Mouse (Mus musculus) heart, embryonic 16.5 days (tissue): ENCODE results near the gene Gnai2. TPM values are rescaled to one million over a fixed set of nuclear protein-coding genes. Genes with fewer than 3 reads are reported as not detected.

Experiments used
- ATAC-seq: fragments of 200-750 bp; cut with Nextera tagmentation; replicated peaks from 2 replicates; pipeline ENCODE4 v1.8.0; 2017; ENCODE audit warnings: moderate number of reproducible peaks; ENCODE audit not compliant: insufficient read depth, low FRiP score; ENCODE audit errors: extremely low read depth
- H3K27ac ChIP-seq: fragments of 300-500 bp; sonication (generic); 2 replicates; pipeline ENCODE4 v1.5.1; 2014; ENCODE audit warnings: mild to moderate bottlenecking, low read length, control low read depth, moderate library complexity
- H3K27me3 ChIP-seq: fragments of 300-500 bp; sonication (generic); 2 replicates; pipeline ENCODE4 v1.6.1; 2014; ENCODE audit warnings: low read length, mixed read lengths; ENCODE audit not compliant: control insufficient read depth, insufficient read depth
- H3K36me3 ChIP-seq: fragments of 300-500 bp; sonication (generic); 2 replicates; pipeline ENCODE4 v1.6.1; 2014; ENCODE audit not compliant: control insufficient read depth, insufficient read depth
- H3K4me1 ChIP-seq: fragments of 300-500 bp; sonication (generic); 2 replicates; pipeline ENCODE4 v1.6.1; 2014; ENCODE audit warnings: low read length, mixed read lengths; ENCODE audit not compliant: control insufficient read depth, insufficient read depth
- H3K4me2 ChIP-seq: fragments of 300-500 bp; sonication (generic); 2 replicates; pipeline ENCODE4 v1.6.1; 2014; ENCODE audit warnings: low read depth, mild to moderate bottlenecking, control low read depth, low read length
- H3K4me3 ChIP-seq: fragments of 300-500 bp; sonication (generic); 2 replicates; pipeline ENCODE4 v1.5.1; 2014; ENCODE audit warnings: mild to moderate bottlenecking, control low read depth, low read length
- H3K9ac ChIP-seq: fragments of 300-500 bp; sonication (generic); 2 replicates; pipeline ENCODE4 v1.6.1; 2014; ENCODE audit warnings: low read length, control low read depth
- H3K9me3 ChIP-seq: fragments of 300-500 bp; sonication (generic); replicated peaks from 2 replicates; pipeline ENCODE4 v1.6.1; 2016; ENCODE audit warnings: low read length; ENCODE audit not compliant: control insufficient read depth
- WGBS: fragments of 180-500 bp; shearing (Covaris S2); extraction: QIAGEN DNeasy Blood & Tissue Kit; methylation state at CpG from one replicate; pipeline ENCODE4 v1.1.7; 2014; 5-methylcytosine and 5-hydroxymethylcytosine counted together
- polyA plus RNA-seq: library from polyadenylated mRNA; unstranded; fragments of >200 nt; fragmentation: Nextera tagmentation; extraction: Ambion mirVana; gene quantifications from 2 replicates; pipeline ENCODE4 v1.2.1, GENCODE M21; 2015

Gnai2 gene
- polyA plus RNA-seq, 1 experiment from 2014 or later: 458 TPM

DNA sequence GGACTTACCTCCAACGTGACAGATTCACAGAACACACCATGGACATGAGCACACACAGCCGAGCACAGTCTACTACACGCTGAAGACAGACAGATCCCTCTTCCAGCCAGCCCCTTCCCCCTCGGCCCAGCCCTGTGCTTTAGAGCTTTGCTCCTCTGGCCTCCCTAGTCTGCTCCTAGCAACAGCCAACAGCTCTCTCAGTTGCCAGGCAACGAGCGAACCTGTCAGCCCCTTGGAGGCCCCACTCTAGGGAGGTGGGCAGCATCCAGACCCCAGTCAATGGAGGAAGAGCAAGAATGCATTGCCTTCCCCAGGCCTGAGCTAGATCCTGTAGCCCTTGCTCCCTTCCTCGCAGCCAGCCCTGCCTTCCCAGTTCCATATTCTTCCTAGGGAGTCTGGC is 1.9 kb upstream of the Gnai2 start:
- no peak for ATAC-seq
- Histone ChIP-seq H3K36me3 (0 out of 2 replicates have a peak, but pooled peaks cover under 1% of the 10 kb centered on the region), H3K4me1 (peaks cover 14% of the 10 kb centered on the region), H3K27me3 (no peaks in the 10 kb centered on the region), H3K4me2 (no peak overlapping the region), H3K4me3 (no peak overlapping the region), H3K9me3 (no peaks in the 10 kb centered on the region), H3K9ac (no peak overlapping the region), H3K27ac (no peak overlapping the region)
- 38% methylated on average over 7 of the region's 7 CpGs for WGBS

DNA sequence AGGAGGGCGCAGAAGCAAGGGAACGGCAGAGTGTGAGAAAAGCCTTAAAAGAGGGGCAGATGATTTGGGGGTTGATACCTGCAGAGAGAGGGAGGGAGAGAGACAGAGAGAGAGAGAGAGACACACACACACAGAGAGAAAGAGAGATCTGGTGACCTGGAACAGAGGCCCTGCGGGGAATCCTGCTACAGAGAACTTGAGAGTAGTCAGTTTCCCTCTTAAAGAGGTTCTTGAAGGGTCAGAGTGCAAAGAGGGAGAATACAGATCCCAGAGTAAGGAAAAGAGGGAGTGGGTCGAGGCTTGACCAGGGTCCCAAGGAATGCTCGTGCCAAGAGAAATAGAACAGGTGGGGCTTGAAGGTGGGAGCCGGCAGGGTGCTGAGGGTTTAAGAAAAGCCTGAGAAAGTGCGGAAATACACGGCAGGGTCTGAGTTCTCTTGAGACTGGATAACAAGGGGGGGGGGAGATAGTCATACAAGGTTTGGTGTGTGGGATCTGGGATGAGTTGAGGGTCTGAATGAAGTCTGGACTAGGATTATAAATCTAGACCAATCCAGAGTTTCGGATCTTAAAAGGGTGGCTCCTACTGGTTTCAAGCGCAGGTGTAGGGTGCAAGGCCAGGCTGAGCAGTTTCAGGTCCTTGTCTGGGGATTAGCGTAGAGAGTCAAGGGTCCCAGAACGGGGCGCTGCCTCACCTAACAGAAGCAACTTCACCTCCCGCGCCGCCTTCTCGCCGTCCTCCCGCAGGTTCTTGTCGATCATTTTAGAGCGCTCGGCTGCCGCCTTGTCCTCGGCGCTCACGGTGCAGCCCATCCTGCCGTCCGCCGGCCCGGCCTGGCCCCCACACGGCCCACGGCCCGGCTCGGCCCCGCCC is 525 bp downstream of the Gnai2 start:
- WGBS: 1% methylated on average over 35 of the region's 35 CpGs
- H3K27ac ChIP-seq: peak overlapping the region; percentile 95
- no peaks in the 10 kb centered on the region for H3K9me3 ChIP-seq
- ATAC-seq: no peak
- peak overlapping the region; percentile 96 for H3K4me2 ChIP-seq
- peak overlapping the region; percentile 93 for H3K9ac ChIP-seq
- peaks cover 38% of the 10 kb centered on the region for H3K4me1 ChIP-seq
- no peaks in the 10 kb centered on the region for H3K27me3 ChIP-seq
- 0 out of 2 replicates have a peak, but pooled peaks cover 2% of the 10 kb centered on the region for H3K36me3 ChIP-seq
- peak overlapping the region; percentile 82 for H3K4me3 ChIP-seq

DNA sequence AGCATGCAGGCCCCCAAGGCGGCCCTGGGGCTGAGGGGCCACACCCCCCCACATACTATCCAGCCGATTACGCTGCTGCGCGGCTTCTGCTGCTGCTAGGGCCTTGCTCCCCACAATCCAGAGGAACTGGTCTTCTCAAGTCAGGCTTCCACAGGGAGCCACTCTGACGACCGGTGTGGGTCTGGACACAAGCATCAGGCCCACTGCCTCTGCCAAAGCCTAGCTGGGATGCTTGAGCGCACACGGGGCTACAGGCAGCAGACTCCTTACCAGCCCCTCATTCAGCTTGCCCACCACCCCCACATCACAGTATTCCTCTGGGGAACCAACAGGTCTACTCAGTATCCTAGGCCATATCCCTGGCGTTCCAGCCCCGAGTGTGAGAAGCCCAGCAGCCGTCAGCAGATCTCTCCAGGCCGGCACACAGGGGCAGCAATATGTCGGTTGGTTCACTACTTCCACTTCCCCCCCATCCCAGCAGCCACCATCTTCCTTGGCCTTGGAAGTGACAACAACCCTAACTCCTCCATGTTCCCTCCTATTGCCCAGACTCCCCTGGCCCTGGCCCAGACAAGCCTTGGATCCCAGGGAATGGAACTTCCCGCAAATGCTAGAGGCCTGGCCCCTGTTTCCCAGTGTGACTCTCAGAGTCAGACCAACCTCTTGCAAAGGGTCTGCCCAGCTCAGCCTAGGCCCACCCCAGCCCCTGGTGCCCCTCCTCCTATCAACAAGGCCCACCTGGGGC is 1.3 kb downstream of the Gnai2 start:
- H3K4me1 ChIP-seq: peaks cover 46% of the 10 kb centered on the region

DNA sequence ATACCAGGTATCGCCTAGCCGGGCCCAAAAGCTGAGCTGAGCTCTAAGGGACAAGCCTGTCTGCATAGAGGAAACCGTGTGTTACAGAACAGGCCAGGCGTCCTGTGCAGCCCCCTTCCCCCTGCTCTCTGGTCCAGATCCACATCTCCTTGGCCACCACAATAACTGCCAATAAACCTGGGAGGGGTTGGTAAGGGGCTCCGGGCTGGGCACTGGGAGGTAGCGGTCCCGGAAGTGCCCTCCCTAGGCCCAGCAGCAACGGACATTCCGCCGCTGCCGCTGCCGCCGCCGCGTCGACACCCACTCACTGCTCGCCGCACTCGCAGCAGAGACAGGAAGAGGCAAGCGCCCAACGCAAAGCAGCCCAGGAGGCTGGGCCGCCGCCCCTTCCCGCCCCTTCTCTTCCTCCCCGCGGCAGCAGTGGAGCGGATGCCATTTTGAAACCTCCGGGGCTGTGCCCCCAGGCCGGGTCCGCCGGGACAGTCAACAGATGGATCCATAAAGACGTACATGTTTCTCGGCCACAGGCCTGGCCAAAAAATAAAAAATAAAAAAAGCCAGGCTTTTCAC is 2.0 kb downstream of the Gnai2 start:
- Histone ChIP-seq H3K36me3 (peaks cover 2% of the 10 kb centered on the region; the same call in 1 of the 2 replicates), H3K4me1 (peaks cover 53% of the 10 kb centered on the region), H3K4me2 (peak overlapping the region; percentile 96), H3K9me3 (no peaks in the 10 kb centered on the region), H3K9ac (peak overlapping the region; percentile 93), H3K27ac (peak overlapping the region; percentile 95), H3K27me3 (no peaks in the 10 kb centered on the region), H3K4me3 (peak overlapping the region; percentile 82)
- ATAC-seq: peak; percentile 28
- under 1% methylated on average over 31 of the region's 33 CpGs for WGBS

More for the DNA sequence above, 1.3 kb downstream of the Gnai2 start:
- WGBS: 2% methylated on average over 15 of the region's 15 CpGs
- Histone ChIP-seq H3K4me2 (peak overlapping the region; percentile 96), H3K4me3 (peak overlapping the region; percentile 82), H3K9ac (peak overlapping the region; percentile 93), H3K27ac (peak overlapping the region; percentile 95), H3K27me3 (no peaks in the 10 kb centered on the region), H3K9me3 (no peaks in the 10 kb centered on the region), H3K36me3 (peaks cover 2% of the 10 kb centered on the region; the same call in 1 of the 2 replicates)
- ATAC-seq: no peak

DNA sequence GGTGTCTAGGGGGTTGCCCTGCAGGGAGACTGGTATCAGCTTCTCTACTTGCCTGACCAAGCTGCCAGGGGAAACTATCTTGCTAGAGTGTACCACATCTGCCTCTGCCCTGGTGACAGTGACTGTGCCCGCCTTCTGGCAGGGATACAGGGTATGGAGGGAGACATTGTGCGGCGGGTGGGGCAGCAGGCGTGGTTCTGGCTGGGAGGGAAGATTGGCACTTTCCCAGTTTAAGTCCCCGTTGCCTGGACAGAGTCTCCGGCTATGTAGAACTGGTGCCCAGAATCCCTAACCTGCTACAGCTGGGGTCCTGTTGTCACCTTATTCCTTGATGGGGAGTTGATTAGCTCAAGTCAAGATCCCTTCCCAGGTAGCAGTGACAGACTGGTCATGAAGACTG is 2.7 kb downstream of the Gnai2 start:
- Histone ChIP-seq H3K4me1 (peaks cover 60% of the 10 kb centered on the region), H3K27me3 (no peaks in the 10 kb centered on the region), H3K27ac (peak overlapping the region; percentile 95), H3K36me3 (peaks cover 2% of the 10 kb centered on the region; the same call in 1 of the 2 replicates), H3K4me3 (peak overlapping the region; percentile 82), H3K9ac (peak overlapping the region; percentile 93), H3K9me3 (no peaks in the 10 kb centered on the region), H3K4me2 (peak overlapping the region; percentile 96)
- WGBS: 44% methylated on average over 6 of the region's 6 CpGs
- ATAC-seq: no peak

DNA sequence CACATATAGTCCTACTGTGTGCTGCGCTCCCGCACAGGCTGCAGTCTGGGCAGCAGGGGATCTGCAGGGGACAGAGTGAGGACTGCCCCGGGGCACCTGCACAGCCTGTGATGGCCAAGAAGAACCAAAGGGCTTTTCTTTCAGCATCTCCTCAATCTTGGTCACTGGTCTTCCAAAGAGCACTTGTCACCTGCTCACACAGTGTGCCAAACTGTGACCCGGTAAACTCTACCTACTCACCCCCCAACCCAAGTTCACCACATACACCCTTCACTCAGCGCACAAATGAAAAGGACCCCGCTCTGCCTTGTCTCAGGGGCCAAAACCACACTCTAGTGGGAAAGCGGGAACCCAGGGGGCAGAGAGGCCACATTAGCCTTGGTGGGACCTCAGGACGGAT is 3.3 kb downstream of the Gnai2 start:
- H3K27me3 ChIP-seq: no peaks in the 10 kb centered on the region
- H3K36me3 ChIP-seq: peaks cover 2% of the 10 kb centered on the region; the same call in 1 of the 2 replicates
- peak overlapping the region; percentile 93 for H3K9ac ChIP-seq
- H3K4me2 ChIP-seq: peak overlapping the region; percentile 96
- H3K4me3 ChIP-seq: peak overlapping the region; percentile 82
- H3K9me3 ChIP-seq: no peaks in the 10 kb centered on the region
- ATAC-seq: no peak
- H3K27ac ChIP-seq: peak overlapping the region; percentile 95
- peaks cover 66% of the 10 kb centered on the region for H3K4me1 ChIP-seq
- 87% methylated on average over 8 of the region's 8 CpGs for WGBS

DNA sequence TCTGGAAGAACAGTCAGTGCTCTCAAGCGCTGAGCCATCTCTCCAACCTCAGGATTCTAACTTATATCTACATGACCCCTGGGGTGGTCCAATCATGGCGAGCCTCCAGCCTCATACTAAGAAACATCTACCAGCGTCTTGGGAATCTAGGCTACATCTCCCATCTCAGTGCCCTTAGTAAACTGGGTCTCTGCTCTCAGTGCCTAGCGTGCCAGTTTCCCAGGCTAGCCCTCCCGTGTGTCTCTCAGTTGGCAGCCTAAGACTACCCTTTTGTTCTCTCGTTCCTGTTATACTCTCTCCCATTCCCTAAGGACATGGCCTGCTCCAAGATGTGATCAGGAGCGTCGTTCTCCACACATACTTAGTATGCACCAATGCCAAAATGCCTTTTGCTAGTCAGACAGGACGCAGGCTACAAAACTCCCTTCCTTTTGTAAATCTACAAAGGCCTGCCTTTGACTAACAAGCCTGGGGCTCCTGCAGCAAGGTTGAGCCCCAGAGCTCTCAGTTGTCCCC is 3.8 kb downstream of the Gnai2 start:
- ATAC-seq: no peak
- Histone ChIP-seq H3K9me3 (no peaks in the 10 kb centered on the region), H3K36me3 (peaks cover 2% of the 10 kb centered on the region; the same call in 1 of the 2 replicates), H3K4me1 (peaks cover 71% of the 10 kb centered on the region), H3K4me3 (no peak overlapping the region), H3K27me3 (no peaks in the 10 kb centered on the region), H3K27ac (peak overlapping the region; percentile 88), H3K9ac (peak overlapping the region; percentile 53; the same call in 1 of the 2 replicates), H3K4me2 (peak overlapping the region; percentile 96; the same call in 1 of the 2 replicates)
- 73% methylated on average over 9 of the region's 9 CpGs for WGBS

DNA sequence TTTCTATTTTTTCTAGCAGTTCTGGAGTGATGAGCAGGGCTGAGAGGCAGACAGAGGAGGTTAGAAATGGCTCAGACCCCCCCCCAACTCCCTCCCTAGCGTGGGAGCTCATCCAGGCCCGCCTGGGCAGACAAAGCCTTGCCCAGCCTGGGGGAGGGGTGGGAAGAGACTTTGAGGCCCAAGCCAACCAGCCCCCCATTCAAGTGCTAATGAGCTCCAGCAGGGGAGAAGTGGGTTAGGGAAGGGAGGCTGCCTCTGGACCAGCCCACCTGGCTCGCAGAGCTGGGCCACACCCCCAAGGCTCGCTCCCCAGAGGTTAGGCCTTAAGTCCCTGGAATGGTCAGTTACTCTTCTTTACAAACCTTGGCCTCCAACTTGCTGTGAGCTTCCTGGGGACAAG is 4.6 kb downstream of the Gnai2 start:
- peak overlapping the region; percentile 88 for H3K27ac ChIP-seq
- H3K36me3 ChIP-seq: peaks cover 2% of the 10 kb centered on the region; the same call in 1 of the 2 replicates
- peaks cover 68% of the 10 kb centered on the region for H3K4me1 ChIP-seq
- H3K4me2 ChIP-seq: peak overlapping the region; percentile 45
- no peaks in the 10 kb centered on the region for H3K27me3 ChIP-seq
- H3K4me3 ChIP-seq: no peak overlapping the region
- H3K9ac ChIP-seq: peak overlapping the region; percentile 53
- WGBS: 17% methylated on average over 4 of the region's 4 CpGs
- no peaks in the 10 kb centered on the region for H3K9me3 ChIP-seq
- ATAC-seq: no peak
